Mouse (Mus musculus) hindbrain, postnatal 0 days (tissue): ENCODE measurements around the gene Ap1g1. TPM values are rescaled to one million over a fixed set of nuclear protein-coding genes. Genes with fewer than 3 reads are reported as not detected.

Source experiments
- ATAC-seq: fragments of 200-750 bp; cut with Nextera tagmentation; 2 replicates; pipeline ENCODE4 v1.8.0; 2017; ENCODE audit warnings: mild to moderate bottlenecking, moderate TSS enrichment, moderate library complexity
- DNase-seq: peaks from one replicate; pipeline ENCODE4 v3.0.0-alpha.2; 2015; ENCODE audit warnings: low spot score
- H3K27ac ChIP-seq: fragments of 300-500 bp; sonication (generic); 2 replicates; pipeline ENCODE4 v1.5.1; 2014; ENCODE audit warnings: mild to moderate bottlenecking
- H3K27me3 ChIP-seq: fragments of 300-500 bp; sonication (generic); 2 replicates; pipeline ENCODE4 v1.6.1; 2014; ENCODE audit warnings: low read length, mixed read lengths; ENCODE audit not compliant: insufficient read depth
- H3K36me3 ChIP-seq: fragments of 300-500 bp; sonication (generic); 2 replicates; pipeline ENCODE4 v1.6.1; 2014; ENCODE audit warnings: low read length, mixed read lengths; ENCODE audit not compliant: insufficient read depth
- H3K4me1 ChIP-seq: fragments of 300-500 bp; sonication (generic); 2 replicates; pipeline ENCODE4 v1.6.1; 2014; ENCODE audit warnings: antibody characterized with exemption, low read length, mixed read lengths; ENCODE audit not compliant: insufficient read depth
- H3K4me2 ChIP-seq: fragments of 300-500 bp; sonication (generic); 2 replicates; pipeline ENCODE4 v1.6.1; 2014; ENCODE audit warnings: low read depth, mild to moderate bottlenecking, low read length, moderate library complexity, mixed read lengths
- H3K4me3 ChIP-seq: fragments of 300-500 bp; sonication (generic); 2 replicates; pipeline ENCODE4 v1.5.1; 2014; ENCODE audit warnings: low read length
- H3K9ac ChIP-seq: fragments of 300-500 bp; sonication (generic); replicated peaks from 2 replicates; pipeline ENCODE4 v1.6.1; 2014; ENCODE audit warnings: mild to moderate bottlenecking, low read length, moderate library complexity, mixed read lengths
- H3K9me3 ChIP-seq: fragments of 300-500 bp; sonication (generic); 2 replicates; pipeline ENCODE4 v1.6.1; 2016; ENCODE audit warnings: low read length, mixed read lengths
- CTCF ChIP-seq: IDR thresholded peaks from 2 replicates; pipeline ENCODE4 v1.5.1; 2016; ENCODE audit warnings: antibody characterized with exemption, control low read depth, low read depth
- WGBS: fragments of 180-500 bp; shearing (Covaris S2); extraction: QIAGEN DNeasy Blood & Tissue Kit; methylation state at CpG from one replicate; pipeline ENCODE4 v1.1.7; 2014; 5-methylcytosine and 5-hydroxymethylcytosine counted together
- polyA plus RNA-seq: library from polyadenylated mRNA; unstranded; fragments of >200 nt; fragmentation: Nextera tagmentation; extraction: Ambion mirVana; gene quantifications from 2 replicates; pipeline ENCODE4 v1.2.1, GENCODE M21; 2015
- total RNA-seq: library from RNA; depleted of rRNA; stranded (reverse); fragments of >200 nt; gene quantifications from 2 replicates; pipeline ENCODE4 v1.2.3, GENCODE M21; 2014; rRNA removed

Ap1g1 gene
- total and polyA plus RNA-seq, 2 experiments from 2014 or later: 34.0 to 67.9 TPM

- H3K36me3 ChIP-seq: no peaks in the 10 kb centered on the region
- ATAC-seq: no peak
- no peak overlapping the region for H3K9ac ChIP-seq
- H3K9me3 ChIP-seq: no peaks in the 10 kb centered on the region
- no peak for TF ChIP-seq CTCF
- H3K4me3 ChIP-seq: no peak overlapping the region
- no peaks in the 10 kb centered on the region for H3K27me3 ChIP-seq
- DNase-seq: no peak
- 91% methylated on average over 12 of the region's 12 CpGs for WGBS
- no peak overlapping the region for H3K27ac ChIP-seq
- no peaks in the 10 kb centered on the region for H3K4me1 ChIP-seq
- no peak overlapping the region for H3K4me2 ChIP-seq
Measured at GRCm38 (mm10) chr8:109895355-109895754, 117.0 kb downstream of the Ap1g1 start.

- no peak for DNase-seq
Measured at GRCm38 (mm10) chr8:109902379-109902778, 124.0 kb downstream of the Ap1g1 start.

GRCm38 (mm10) chr8:109903909-109904469 is 125.6 kb downstream of the Ap1g1 start:
- H3K4me1 ChIP-seq: no peaks in the 10 kb centered on the region
- H3K4me3 ChIP-seq: no peak overlapping the region
- H3K9ac ChIP-seq: no peak overlapping the region
- no peak overlapping the region for H3K4me2 ChIP-seq
- H3K27me3 ChIP-seq: no peaks in the 10 kb centered on the region
- H3K36me3 ChIP-seq: 0 out of 2 replicates have a peak, but pooled peaks cover 6% of the 10 kb centered on the region
- no peaks in the 10 kb centered on the region for H3K9me3 ChIP-seq
- no peak overlapping the region for H3K27ac ChIP-seq
- WGBS: 78% methylated on average over 10 of the region's 10 CpGs
- DNase-seq: no peak
- ATAC-seq: no peak
- TF ChIP-seq CTCF: no peak

More at GRCm38 (mm10) chr8:109902379-109902778, 124.0 kb downstream of the Ap1g1 start:
- Histone ChIP-seq H3K9me3 (no peaks in the 10 kb centered on the region), H3K27me3 (no peaks in the 10 kb centered on the region), H3K4me1 (no peaks in the 10 kb centered on the region), H3K36me3 (0 out of 2 replicates have a peak, but pooled peaks cover 6% of the 10 kb centered on the region), H3K4me2 (no peak overlapping the region), H3K4me3 (no peak overlapping the region), H3K9ac (no peak overlapping the region), H3K27ac (no peak overlapping the region)
- no peak for TF ChIP-seq CTCF
- no peak for ATAC-seq

GRCm38 (mm10) chr8:109904928-109905668 is 126.7 kb downstream of the Ap1g1 start:
- Histone ChIP-seq H3K27me3 (no peaks in the 10 kb centered on the region), H3K36me3 (peaks cover 13% of the 10 kb centered on the region), H3K4me2 (no peak overlapping the region), H3K27ac (no peak overlapping the region), H3K9ac (no peak overlapping the region), H3K4me3 (no peak overlapping the region), H3K9me3 (no peaks in the 10 kb centered on the region), H3K4me1 (no peaks in the 10 kb centered on the region)
- WGBS: 98% methylated on average over 1 of the region's 1 CpGs
- TF ChIP-seq CTCF: no peak
- ATAC-seq: no peak
- DNase-seq: no peak

GRCm38 (mm10) chr8:109906907-109907306 is 128.6 kb downstream of the Ap1g1 start:
- DNase-seq (no peak), ATAC-seq (no peak)
- no peak overlapping the region for H3K9ac ChIP-seq
- WGBS: 90% methylated on average over 3 of the region's 3 CpGs
- H3K27me3 ChIP-seq: no peaks in the 10 kb centered on the region
- H3K4me3 ChIP-seq: no peak overlapping the region
- TF ChIP-seq CTCF: no peak
- H3K36me3 ChIP-seq: peaks cover 21% of the 10 kb centered on the region
- H3K9me3 ChIP-seq: no peaks in the 10 kb centered on the region
- no peak overlapping the region for H3K27ac ChIP-seq
- H3K4me2 ChIP-seq: no peak overlapping the region
- no peaks in the 10 kb centered on the region for H3K4me1 ChIP-seq

GRCm38 (mm10) chr8:109907376-109907775 is 129.0 kb downstream of the Ap1g1 start:
- H3K4me3 ChIP-seq: no peak overlapping the region
- no peak for DNase-seq
- ATAC-seq: no peak
- WGBS: 81% methylated on average over 4 of the region's 4 CpGs
- no peak overlapping the region for H3K27ac ChIP-seq
- no peak overlapping the region for H3K4me2 ChIP-seq
- H3K9ac ChIP-seq: no peak overlapping the region
- no peaks in the 10 kb centered on the region for H3K9me3 ChIP-seq
- H3K36me3 ChIP-seq: peaks cover 25% of the 10 kb centered on the region
- TF ChIP-seq CTCF: no peak
- H3K4me1 ChIP-seq: no peaks in the 10 kb centered on the region
- H3K27me3 ChIP-seq: no peaks in the 10 kb centered on the region

Other genes with a start within 250 kb of the Ap1g1 start
- 20.5 and 24.2 TPM in 2 replicates for gene Dhx38, start 212.7 kb upstream of the Ap1g1 start, total RNA-seq
- gene Dhx38, start 212.7 kb upstream of the Ap1g1 start, polyA plus RNA-seq: 11.9 and 13.7 TPM in 2 replicates
- gene Txnl4b, start 212.7 kb upstream of the Ap1g1 start, total RNA-seq: 11.5 and 14.0 TPM in 2 replicates
- 32.9 and 35.5 TPM in 2 replicates for gene Txnl4b, start 212.7 kb upstream of the Ap1g1 start, polyA plus RNA-seq
- gene Hp, start 199.4 kb upstream of the Ap1g1 start, total RNA-seq: 4.1 TPM in 1 of 2 replicates, not detected in the other
- gene Hp, start 199.4 kb upstream of the Ap1g1 start, polyA plus RNA-seq: 0.26 and 0.41 TPM in 2 replicates
- 25.9 and 48.2 TPM in 2 replicates for gene Dhodh, start 169.9 kb upstream of the Ap1g1 start, total RNA-seq
- gene Dhodh, start 169.9 kb upstream of the Ap1g1 start, polyA plus RNA-seq: 22.3 and 26.8 TPM in 2 replicates
- gene Pkd1l3, start 164.0 kb upstream of the Ap1g1 start, total RNA-seq: 0.16 TPM in 1 of 2 replicates, not detected in the other
- gene Pkd1l3, start 164.0 kb upstream of the Ap1g1 start, polyA plus RNA-seq: 0.05 and 0.28 TPM in 2 replicates
- 88.8 and 98.4 TPM in 2 replicates for gene Ist1, start 85.3 kb upstream of the Ap1g1 start, total RNA-seq
- 99.4 and 103 TPM in 2 replicates for gene Ist1, start 85.3 kb upstream of the Ap1g1 start, polyA plus RNA-seq
- gene Zfp821, start 73.0 kb upstream of the Ap1g1 start, total RNA-seq: 52.5 and 56.2 TPM in 2 replicates
- gene Zfp821, start 73.0 kb upstream of the Ap1g1 start, polyA plus RNA-seq: 45.2 and 50.3 TPM in 2 replicates
- 21.5 and 22.4 TPM in 2 replicates for gene Atxn1l, start 40.8 kb upstream of the Ap1g1 start, total RNA-seq
- 2.7 and 3.9 TPM in 2 replicates for gene Atxn1l, start 40.8 kb upstream of the Ap1g1 start, polyA plus RNA-seq
- 10.4 and 11.2 TPM in 2 replicates for gene Phlpp2, start 90.0 kb downstream of the Ap1g1 start, total RNA-seq
- 3.8 and 4.3 TPM in 2 replicates for gene Phlpp2, start 90.0 kb downstream of the Ap1g1 start, polyA plus RNA-seq
- gene Marveld3, start 183.6 kb downstream of the Ap1g1 start, total RNA-seq: 0.42 and 1.2 TPM in 2 replicates
- gene Marveld3, start 183.6 kb downstream of the Ap1g1 start, polyA plus RNA-seq: 1.3 and 1.4 TPM in 2 replicates
- not detected in 2 replicates for gene Tat, start 211.9 kb downstream of the Ap1g1 start, total RNA-seq
- not detected in 2 replicates for gene Tat, start 211.9 kb downstream of the Ap1g1 start, polyA plus RNA-seq